Mouse (Mus musculus) kidney, embryonic 15.5 days (tissue): Measurements from ENCODE around the gene Tut4. TPM values are rescaled to one million over a fixed set of nuclear protein-coding genes. Genes with fewer than 3 reads are reported as not detected.

Experiments
- ATAC-seq: fragments of 200-750 bp; cut with Nextera tagmentation; replicated peaks from 2 replicates; pipeline ENCODE4 v1.8.0; 2017; ENCODE audit warnings: moderate TSS enrichment; ENCODE audit not compliant: low FRiP score
- H3K27ac ChIP-seq: fragments of 300-500 bp; sonication (generic); 2 replicates; pipeline ENCODE4 v1.5.1; 2015; ENCODE audit warnings: mild to moderate bottlenecking, inconsistent platforms
- H3K27me3 ChIP-seq: fragments of 300-500 bp; sonication (generic); 2 replicates; pipeline ENCODE4 v1.6.1; 2015; ENCODE audit warnings: inconsistent platforms
- H3K36me3 ChIP-seq: fragments of 300-500 bp; sonication (generic); 2 replicates; pipeline ENCODE4 v1.6.1; 2015; ENCODE audit warnings: inconsistent platforms
- H3K4me1 ChIP-seq: fragments of 300-500 bp; sonication (generic); 2 replicates; pipeline ENCODE4 v1.6.1; 2015; ENCODE audit warnings: inconsistent platforms
- H3K4me2 ChIP-seq: fragments of 300-500 bp; sonication (generic); 2 replicates; pipeline ENCODE4 v1.6.1; 2015; ENCODE audit warnings: moderate library complexity, mild to moderate bottlenecking, inconsistent platforms
- H3K4me3 ChIP-seq: fragments of 300-500 bp; sonication (generic); replicated peaks from 2 replicates; pipeline ENCODE4 v1.5.1; 2015; ENCODE audit warnings: mild to moderate bottlenecking, inconsistent platforms
- H3K9ac ChIP-seq: fragments of 300-500 bp; sonication (generic); 2 replicates; pipeline ENCODE4 v1.6.1; 2015; ENCODE audit warnings: mild to moderate bottlenecking, inconsistent platforms
- H3K9me3 ChIP-seq: fragments of 300-500 bp; sonication (generic); replicated peaks from 2 replicates; pipeline ENCODE4 v1.6.1; 2016; ENCODE audit warnings: inconsistent platforms
- WGBS: fragments of 180-500 bp; shearing (Covaris S2); methylation state at CpG from one replicate; pipeline ENCODE4 v1.1.7; 2015; ENCODE audit warnings: mixed read lengths; 5-methylcytosine and 5-hydroxymethylcytosine counted together
- polyA plus RNA-seq: library from polyadenylated mRNA; unstranded; fragments of >200 nt; fragmentation: Nextera tagmentation; extraction: Ambion mirVana; gene quantifications from 2 replicates; pipeline ENCODE4 v1.2.1, GENCODE M21; 2015

The Tut4 gene
- 70.3 and 74.0 TPM in 2 replicates for polyA plus RNA-seq

GRCm38 (mm10) chr4:108459231-108460155 lies at the start of gene Tut4:
Gene Tut4 (plus strand): TSS chr4:108459426.
- H3K4me1 ChIP-seq: peaks cover 13% of the 10 kb centered on the region
- peak within 1 kb of the TSS; percentile 75 for H3K4me3 ChIP-seq
- H3K9me3 ChIP-seq: no peaks in the 10 kb centered on the region
- ATAC-seq: peak; percentile 92
- H3K36me3 ChIP-seq: peaks cover 9% of the 10 kb centered on the region; the same call in 1 of the 2 replicates
- peak within 1 kb of the TSS; percentile 88 for H3K4me2 ChIP-seq
- H3K27me3 ChIP-seq: no peaks in the 10 kb centered on the region
- peak within 1 kb of the TSS; percentile 90 for H3K9ac ChIP-seq
- H3K27ac ChIP-seq: peak within 1 kb of the TSS; percentile 99
- WGBS: under 1% methylated on average over 74 of the region's 97 CpGs

GRCm38 (mm10) chr4:108424587-108424986 lies 34.6 kb upstream of the Tut4 start:
- no peak overlapping the region for H3K27ac ChIP-seq
- H3K9me3 ChIP-seq: no peaks in the 10 kb centered on the region
- H3K4me2 ChIP-seq: no peak overlapping the region
- no peaks in the 10 kb centered on the region for H3K4me1 ChIP-seq
- ATAC-seq: no peak
- no peaks in the 10 kb centered on the region for H3K27me3 ChIP-seq
- 51% methylated on average over 2 of the region's 2 CpGs for WGBS
- no peak overlapping the region for H3K4me3 ChIP-seq
- no peaks in the 10 kb centered on the region for H3K36me3 ChIP-seq
- no peak overlapping the region for H3K9ac ChIP-seq

- 69% methylated on average over 11 of the region's 11 CpGs for WGBS
- no peak overlapping the region; the same call in 1 of the 2 replicates for H3K27ac ChIP-seq
- H3K36me3 ChIP-seq: no peaks in the 10 kb centered on the region
- H3K4me2 ChIP-seq: no peak overlapping the region
- peaks cover 13% of the 10 kb centered on the region for H3K4me1 ChIP-seq
- ATAC-seq: no peak
- no peak overlapping the region for H3K9ac ChIP-seq
- H3K4me3 ChIP-seq: no peak overlapping the region
- no peaks in the 10 kb centered on the region for H3K9me3 ChIP-seq
- H3K27me3 ChIP-seq: no peaks in the 10 kb centered on the region
Observed at GRCm38 (mm10) chr4:108427719-108428340, 31.4 kb upstream of the Tut4 start.

GRCm38 (mm10) chr4:108428341-108428721 lies 30.9 kb upstream of the Tut4 start:
- Histone ChIP-seq H3K36me3 (no peaks in the 10 kb centered on the region), H3K9me3 (no peaks in the 10 kb centered on the region), H3K4me1 (peaks cover 14% of the 10 kb centered on the region), H3K27ac (no peak overlapping the region; the same call in 1 of the 2 replicates), H3K4me3 (no peak overlapping the region), H3K27me3 (no peaks in the 10 kb centered on the region), H3K9ac (no peak overlapping the region), H3K4me2 (no peak overlapping the region)
- WGBS: 86% methylated on average over 6 of the region's 6 CpGs
- ATAC-seq: no peak

GRCm38 (mm10) chr4:108430656-108431560 lies 28.3 kb upstream of the Tut4 start:
- H3K4me3 ChIP-seq: no peak overlapping the region
- no peaks in the 10 kb centered on the region for H3K27me3 ChIP-seq
- H3K9ac ChIP-seq: no peak overlapping the region
- H3K36me3 ChIP-seq: no peaks in the 10 kb centered on the region
- H3K9me3 ChIP-seq: no peaks in the 10 kb centered on the region
- 32% methylated on average over 4 of the region's 4 CpGs for WGBS
- H3K4me1 ChIP-seq: peaks cover 17% of the 10 kb centered on the region
- peak; percentile 77 for ATAC-seq
- H3K27ac ChIP-seq: peak overlapping the region; percentile 32; the same call in 1 of the 2 replicates
- no peak overlapping the region for H3K4me2 ChIP-seq

- Histone ChIP-seq H3K27ac (peak overlapping the region; percentile 28; the same call in 1 of the 2 replicates), H3K36me3 (no peaks in the 10 kb centered on the region), H3K4me2 (no peak overlapping the region), H3K4me1 (peaks cover 17% of the 10 kb centered on the region), H3K4me3 (no peak overlapping the region), H3K27me3 (no peaks in the 10 kb centered on the region), H3K9me3 (no peaks in the 10 kb centered on the region), H3K9ac (no peak overlapping the region)
- ATAC-seq: no peak
- 33% methylated on average over 2 of the region's 2 CpGs for WGBS
Observed at GRCm38 (mm10) chr4:108431561-108431936, 27.7 kb upstream of the Tut4 start.

- no peaks in the 10 kb centered on the region for H3K36me3 ChIP-seq
- no peak overlapping the region for H3K4me3 ChIP-seq
- H3K27ac ChIP-seq: no peak overlapping the region
- H3K4me2 ChIP-seq: no peak overlapping the region
- H3K9me3 ChIP-seq: no peaks in the 10 kb centered on the region
- 29% methylated on average over 6 of the region's 6 CpGs for WGBS
- H3K9ac ChIP-seq: no peak overlapping the region
- ATAC-seq: no peak
- peaks cover 21% of the 10 kb centered on the region for H3K4me1 ChIP-seq
- H3K27me3 ChIP-seq: no peaks in the 10 kb centered on the region
Observed at GRCm38 (mm10) chr4:108433341-108433740, 25.9 kb upstream of the Tut4 start.

GRCm38 (mm10) chr4:108434221-108434620 lies 25.0 kb upstream of the Tut4 start:
- Histone ChIP-seq H3K4me3 (no peak overlapping the region), H3K4me1 (peaks cover 21% of the 10 kb centered on the region), H3K36me3 (no peaks in the 10 kb centered on the region), H3K27ac (no peak overlapping the region), H3K9ac (no peak overlapping the region), H3K9me3 (no peaks in the 10 kb centered on the region), H3K27me3 (no peaks in the 10 kb centered on the region), H3K4me2 (no peak overlapping the region)
- no peak for ATAC-seq
- WGBS: 71% methylated on average over 4 of the region's 4 CpGs

- H3K4me2 ChIP-seq: no peak overlapping the region
- H3K9me3 ChIP-seq: no peaks in the 10 kb centered on the region
- WGBS: 90% methylated on average over 3 of the region's 3 CpGs
- no peak overlapping the region for H3K27ac ChIP-seq
- H3K9ac ChIP-seq: no peak overlapping the region
- no peak overlapping the region for H3K4me3 ChIP-seq
- H3K4me1 ChIP-seq: peaks cover 21% of the 10 kb centered on the region
- H3K36me3 ChIP-seq: no peaks in the 10 kb centered on the region
- ATAC-seq: no peak
- no peaks in the 10 kb centered on the region for H3K27me3 ChIP-seq
Observed at GRCm38 (mm10) chr4:108434781-108435180, 24.4 kb upstream of the Tut4 start.

- no peaks in the 10 kb centered on the region for H3K36me3 ChIP-seq
- H3K27me3 ChIP-seq: no peaks in the 10 kb centered on the region
- no peak overlapping the region for H3K9ac ChIP-seq
- 66% methylated on average over 3 of the region's 3 CpGs for WGBS
- no peak overlapping the region for H3K4me3 ChIP-seq
- no peak overlapping the region for H3K27ac ChIP-seq
- peaks cover 21% of the 10 kb centered on the region for H3K4me1 ChIP-seq
- no peak overlapping the region for H3K4me2 ChIP-seq
- H3K9me3 ChIP-seq: no peaks in the 10 kb centered on the region
- ATAC-seq: no peak
Observed at GRCm38 (mm10) chr4:108435646-108436045, 23.6 kb upstream of the Tut4 start.

GRCm38 (mm10) chr4:108436225-108436624 lies 23.0 kb upstream of the Tut4 start:
- no peak overlapping the region for H3K4me2 ChIP-seq
- H3K27me3 ChIP-seq: no peaks in the 10 kb centered on the region
- peaks cover 17% of the 10 kb centered on the region for H3K4me1 ChIP-seq
- no peak overlapping the region for H3K27ac ChIP-seq
- H3K4me3 ChIP-seq: no peak overlapping the region
- no peaks in the 10 kb centered on the region for H3K36me3 ChIP-seq
- no peak for ATAC-seq
- no peaks in the 10 kb centered on the region for H3K9me3 ChIP-seq
- 79% methylated on average over 1 of the region's 1 CpGs for WGBS
- no peak overlapping the region for H3K9ac ChIP-seq
